8 mouse cellular contexts compared by ENCODE assay signal in genomic region chr7:118115533-118115876, GRCm38 (mm10). TPM values are rescaled to one million over a fixed set of nuclear protein-coding genes. Genes with fewer than 3 reads are reported as not detected.
DNase-seq lines count a peak whose midpoint lies in the region; ATAC-seq and TF ChIP-seq lines count a peak whose summit lies in the region.

No protein-coding gene starts in this region.

- peak overlapping the region; percentile 81 for H3K27ac ChIP-seq in left cerebral cortex, adult 2 months
- H3K27ac ChIP-seq in embryonic facial prominence, embryonic 14.5 days (replicated peaks; ENCODE audit: low read depth, low read length) = peak overlapping the region; percentile 94
- peak overlapping the region; percentile 93 for H3K27ac ChIP-seq in intestine, embryonic 16.5 days (ENCODE audit: low read length)
- peak overlapping the region; percentile 83 for H3K27ac ChIP-seq in neural tube, embryonic 14.5 days (ENCODE audit: low read depth, low read length)

- WGBS in embryonic facial prominence, embryonic 14.5 days = under 1% methylated on average over 20 of the region's 20 CpGs
- WGBS in intestine, embryonic 16.5 days = 2% methylated on average over 20 of the region's 20 CpGs
- under 1% methylated on average over 20 of the region's 20 CpGs for WGBS in neural tube, embryonic 14.5 days

- intact Hi-C loops in left cerebral cortex, adult 2 months (cut with DNase I) = loop anchor here (5.0 kb wide), 2 partner anchors 182 to 417 kb away; partner anchors contain the start of gene Coq7
- intact Hi-C loops in left cerebral cortex, postnatal 25 days (cut with DNase I) = no loop called here

- peak overlapping the region; percentile 94 for H3K4me2 ChIP-seq in embryonic facial prominence, embryonic 14.5 days (ENCODE audit: low read depth, low read length)
- H3K4me2 ChIP-seq in intestine, embryonic 16.5 days (ENCODE audit: low read depth, low read length) = peak overlapping the region; percentile 63
- peak overlapping the region; percentile 87 for H3K4me2 ChIP-seq in neural tube, embryonic 14.5 days (ENCODE audit: low read depth, low read length)

- DNase-seq in left cerebral cortex, adult 2 months (ENCODE audit: extremely low spot score in 1 of 2, low spot score in 2 of 2) = no peak
- no peak for DNase-seq in left cerebral cortex, postnatal 25 days (ENCODE audit: low spot score in 2 of 2)
- no peak for DNase-seq in embryonic facial prominence, embryonic 14.5 days (ENCODE audit: low spot score)
- no peak for DNase-seq in right cerebral cortex, postnatal 14 days
- DNase-seq in cerebellum, postnatal 4 days (ENCODE audit: low spot score in 2 of 2) = no peak
- DNase-seq in kidney, adult 8-10 months = no peak

- H3K4me1 ChIP-seq in embryonic facial prominence, embryonic 14.5 days (ENCODE audit: control insufficient read depth, insufficient read depth, low read length) = peaks cover 29% of the 10 kb centered on the region
- peaks cover 38% of the 10 kb centered on the region for H3K4me1 ChIP-seq in intestine, embryonic 16.5 days (ENCODE audit: control insufficient read depth, insufficient read depth, low read length)
- H3K4me1 ChIP-seq in neural tube, embryonic 14.5 days (ENCODE audit: control insufficient read depth, insufficient read depth, low read length) = peaks cover 33% of the 10 kb centered on the region

- H3K36me3 ChIP-seq in embryonic facial prominence, embryonic 14.5 days (ENCODE audit: control insufficient read depth, insufficient read depth, low read length) = peaks cover 72% of the 10 kb centered on the region
- peaks cover 20% of the 10 kb centered on the region for H3K36me3 ChIP-seq in intestine, embryonic 16.5 days (ENCODE audit: control insufficient read depth, insufficient read depth, low read length)
- peaks cover 37% of the 10 kb centered on the region for H3K36me3 ChIP-seq in neural tube, embryonic 14.5 days (ENCODE audit: control insufficient read depth, insufficient read depth, low read length)

- ATAC-seq in embryonic facial prominence, embryonic 14.5 days (ENCODE audit: low read depth) = peak; percentile 51
- ATAC-seq in intestine, embryonic 16.5 days = peak; percentile 47; the same call in 1 of the 2 replicates
- no peak; the same call in 1 of the 2 replicates for ATAC-seq in neural tube, embryonic 14.5 days (ENCODE audit: low read depth)

- H3K9ac ChIP-seq in embryonic facial prominence, embryonic 14.5 days (ENCODE audit: low read depth, low read length) = peak overlapping the region; percentile 100
- H3K9ac ChIP-seq in intestine, embryonic 16.5 days (ENCODE audit: low read depth, low read length) = peak overlapping the region; percentile 97
- peak overlapping the region; percentile 97 for H3K9ac ChIP-seq in neural tube, embryonic 14.5 days (replicated peaks; ENCODE audit: low read depth, low read length)

- TF ChIP-seq CTCF in left cerebral cortex, adult 2 months (IDR thresholded peaks at IDR 0.05) = no peak

- H3K9me3 ChIP-seq in embryonic facial prominence, embryonic 14.5 days (ENCODE audit: control insufficient read depth, low read length) = no peaks in the 10 kb centered on the region
- no peaks in the 10 kb centered on the region for H3K9me3 ChIP-seq in intestine, embryonic 16.5 days (ENCODE audit: control insufficient read depth, low read length)
- no peaks in the 10 kb centered on the region for H3K9me3 ChIP-seq in neural tube, embryonic 14.5 days (ENCODE audit: control insufficient read depth, low read length)

- H3K4me3 ChIP-seq in left cerebral cortex, adult 2 months = peak overlapping the region; percentile 91
- peak overlapping the region; percentile 93 for H3K4me3 ChIP-seq in embryonic facial prominence, embryonic 14.5 days (ENCODE audit: low read depth, low read length)
- H3K4me3 ChIP-seq in intestine, embryonic 16.5 days (ENCODE audit: low read length) = peak overlapping the region; percentile 94
- peak overlapping the region; percentile 94 for H3K4me3 ChIP-seq in neural tube, embryonic 14.5 days (ENCODE audit: low read depth, low read length)

- H3K27me3 ChIP-seq in embryonic facial prominence, embryonic 14.5 days (replicated peaks; ENCODE audit: control insufficient read depth, insufficient read depth, low read length) = no peaks in the 10 kb centered on the region
- no peaks in the 10 kb centered on the region for H3K27me3 ChIP-seq in intestine, embryonic 16.5 days (replicated peaks; ENCODE audit: control insufficient read depth, insufficient read depth, low read length)
- no peaks in the 10 kb centered on the region for H3K27me3 ChIP-seq in neural tube, embryonic 14.5 days (ENCODE audit: control insufficient read depth, insufficient read depth, low read length)

RNA-seq across cellular contexts. Expression of gene Rps15a, which starts 0.5 kb away (rescaled TPM):
- 100 to 1,000 TPM; 344 to 347 TPM for total RNA-seq in left cerebral cortex, adult 2 months (2021)
- 100 to 1,000 TPM; 339 to 353 TPM for total RNA-seq in left cerebral cortex, postnatal 25 days (2021)
- 887 and 1,013 TPM in 2 replicates for polyA plus RNA-seq in embryonic facial prominence, embryonic 14.5 days (2014; fragmentation: Nextera tagmentation; extraction: Ambion mirVana)
- polyA plus RNA-seq in intestine, embryonic 16.5 days (2015; fragmentation: Nextera tagmentation; extraction: Ambion mirVana) = 594 and 625 TPM in 2 replicates
- 414 and 418 TPM in 2 replicates for polyA plus RNA-seq in neural tube, embryonic 14.5 days (2014; fragmentation: Nextera tagmentation; extraction: Ambion mirVana)

RNA-seq across cellular contexts. Expression of gene Arl6ip1, which starts 14.0 kb away (rescaled TPM):
- total RNA-seq in left cerebral cortex, adult 2 months (2021) = 100 to 1,000 TPM; 245 to 246 TPM
- total RNA-seq in left cerebral cortex, postnatal 25 days (2021) = 100 to 1,000 TPM; 254 to 273 TPM
- 267 and 304 TPM in 2 replicates for polyA plus RNA-seq in embryonic facial prominence, embryonic 14.5 days (2014; fragmentation: Nextera tagmentation; extraction: Ambion mirVana)
- polyA plus RNA-seq in intestine, embryonic 16.5 days (2015; fragmentation: Nextera tagmentation; extraction: Ambion mirVana) = 488 and 495 TPM in 2 replicates
- 316 and 357 TPM in 2 replicates for polyA plus RNA-seq in neural tube, embryonic 14.5 days (2014; fragmentation: Nextera tagmentation; extraction: Ambion mirVana)
